Mouse (Mus musculus) large intestine, adult 2 months (tissue): ENCODE data around the gene Olfr1037. TPM values are rescaled to one million over a fixed set of nuclear protein-coding genes. Genes with fewer than 3 reads are reported as not detected.
"Not testable (repeated sequence)": the region's sequence is repeated elsewhere in the genome, so short reads cannot be mapped to it uniquely, and the experiment has no call there.

Source experiments
- DNase-seq: peaks from one replicate; pipeline ENCODE4 v3.0.0-alpha.2; 2012; ENCODE audit warnings: low read depth, low spot score
- WGBS: fragments of 180-500 bp; shearing (Covaris S2); methylation state at CpG from one replicate; pipeline ENCODE4 v1.1.7; 2018; 5-methylcytosine and 5-hydroxymethylcytosine counted together
- polyA plus RNA-seq: library from polyadenylated mRNA; depleted of rRNA; stranded (reverse); fragments of >200 nt; gene quantifications from 2 replicates; pipeline ENCODE4 v1.2.3, GENCODE M21; 2012; rRNA removed

The Olfr1037 gene
- not detected in 2 replicates for polyA plus RNA-seq

DNA sequence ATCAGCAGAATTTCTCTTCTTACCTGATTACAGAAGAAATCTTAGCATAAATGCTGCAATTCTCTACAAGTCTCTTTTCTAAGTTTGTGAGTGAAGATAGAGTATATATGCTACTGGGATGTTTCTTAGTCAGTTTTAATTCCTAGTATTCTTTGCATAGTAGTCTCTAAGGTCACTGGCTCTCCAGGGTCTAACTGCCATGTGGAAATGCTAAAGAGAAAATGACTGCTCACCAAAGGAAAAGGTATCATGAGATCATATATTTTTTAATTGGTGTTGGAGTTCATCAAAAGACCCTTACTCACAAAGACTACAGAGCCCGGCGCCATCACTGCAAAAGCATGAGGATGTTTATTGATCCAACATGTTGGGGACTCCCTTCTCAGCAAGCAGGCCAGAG is at the start of gene Olfr1037:
TSS of gene Olfr1037 (minus strand) at position 101 of the 400 bp plus-strand sequence.
- no peak for DNase-seq
- 87% methylated on average over 2 of the region's 2 CpGs for WGBS

DNA sequence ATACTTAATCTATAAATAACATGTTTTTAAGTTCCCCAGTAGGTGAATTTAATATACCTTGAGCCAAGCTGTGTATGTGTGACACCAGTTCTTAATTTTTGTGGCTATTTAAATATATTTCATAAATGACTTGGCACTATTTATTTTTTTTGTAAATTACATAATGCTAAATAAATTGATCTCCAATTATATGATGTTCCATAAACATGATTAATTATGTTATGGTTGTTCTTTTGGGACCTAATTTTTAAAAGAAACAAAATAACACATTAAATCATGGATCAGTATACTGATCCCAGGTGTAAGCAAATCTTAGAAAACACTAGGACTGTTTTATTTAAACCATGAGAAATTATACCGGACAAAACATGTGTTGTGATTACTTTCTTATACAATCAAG is 48.6 kb upstream of the Olfr1037 start, which contains the start of gene Olfr1039:
TSS of gene Olfr1039 (minus strand) at position 101 of the 400 bp plus-strand sequence.
- WGBS, result 93% methylated on average over 1 of the region's 1 CpGs
- DNase-seq, result no peak

DNA sequence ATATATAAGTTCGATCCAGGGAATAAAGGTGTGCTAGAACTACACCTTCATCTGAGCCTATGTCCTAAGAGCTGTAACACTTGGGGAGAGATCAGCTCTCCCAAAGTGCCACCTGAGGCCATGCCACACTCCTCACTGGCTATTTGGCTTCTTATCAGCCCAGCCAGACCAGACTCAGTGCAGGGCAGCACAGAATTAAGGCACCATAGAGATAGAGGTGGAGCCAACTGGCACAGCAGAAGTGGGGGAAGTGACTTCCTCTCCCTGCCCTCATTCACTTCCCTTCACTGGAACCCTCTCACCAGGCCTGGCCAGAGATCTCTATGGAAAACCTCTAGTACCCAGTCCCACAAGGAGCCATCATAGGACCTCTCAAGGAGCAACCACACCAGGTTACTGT is 6.7 kb downstream of the Olfr1037 start:
- 85% methylated on average over 1 of the region's 1 CpGs for WGBS
- DNase-seq, result not testable (repeated sequence)

DNA sequence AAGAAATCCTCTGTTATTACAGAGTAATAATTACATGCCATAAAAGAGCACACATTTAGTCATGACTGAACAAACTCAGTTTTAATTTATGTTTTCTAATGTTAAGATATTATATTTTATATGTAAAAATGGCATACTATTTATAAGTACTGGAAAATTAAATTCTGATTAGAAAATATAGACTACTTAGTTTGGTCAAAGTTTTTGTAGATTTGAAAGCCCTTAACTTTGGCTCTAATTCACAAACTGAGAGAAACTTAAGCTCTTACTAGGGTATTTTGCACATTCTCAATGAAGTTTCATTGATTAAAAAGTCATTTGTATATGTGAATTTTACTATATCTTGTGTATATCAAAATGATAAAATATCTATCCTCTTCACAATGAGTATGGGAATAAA is 13.5 kb downstream of the Olfr1037 start, which contains the start of gene Olfr1036:
TSS of gene Olfr1036 (plus strand) at position 301 of the 400 bp plus-strand sequence.
- not testable (repeated sequence) for DNase-seq

DNA sequence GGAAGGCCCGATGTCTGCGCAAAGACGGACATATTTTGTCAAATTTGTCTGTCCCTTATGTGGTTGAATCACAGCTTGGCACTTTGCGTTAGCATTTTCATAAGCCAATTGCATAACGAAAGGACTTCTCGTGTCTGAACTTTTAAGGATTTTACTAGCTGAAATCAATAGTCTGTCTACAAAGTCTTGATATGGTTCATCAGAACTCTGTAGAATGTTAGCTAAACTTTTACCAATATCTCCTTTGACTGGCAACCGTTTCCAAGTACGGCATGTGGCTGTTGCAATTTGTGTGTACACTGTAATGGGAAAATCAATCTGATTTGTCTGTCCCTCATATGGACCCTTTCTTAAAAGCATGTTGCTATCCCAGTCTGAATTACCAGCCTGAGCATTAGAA is 17.0 kb downstream of the Olfr1037 start:
- no peak for DNase-seq
- 88% methylated on average over 8 of the region's 8 CpGs for WGBS

DNA sequence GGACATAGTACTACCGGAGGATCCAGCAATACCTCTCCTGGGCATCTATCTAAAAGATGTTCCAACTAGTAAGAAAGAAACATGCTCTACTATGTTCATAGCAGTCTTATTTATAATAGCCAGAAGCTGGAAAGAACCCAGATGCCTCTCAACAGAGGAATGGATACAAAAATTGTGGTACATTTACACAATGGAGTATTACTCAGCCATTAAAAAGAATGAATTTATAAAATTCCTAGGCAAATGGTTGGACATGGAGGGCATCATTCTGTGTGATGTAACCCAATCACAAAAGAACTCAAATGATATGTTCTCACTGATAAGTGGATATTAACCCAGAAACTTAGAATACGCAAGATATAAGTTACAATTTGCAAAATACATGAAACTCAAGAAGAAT is 23.4 kb downstream of the Olfr1037 start:
- DNase-seq, result not testable (repeated sequence)
- 95% methylated on average over 2 of the region's 2 CpGs for WGBS

DNA sequence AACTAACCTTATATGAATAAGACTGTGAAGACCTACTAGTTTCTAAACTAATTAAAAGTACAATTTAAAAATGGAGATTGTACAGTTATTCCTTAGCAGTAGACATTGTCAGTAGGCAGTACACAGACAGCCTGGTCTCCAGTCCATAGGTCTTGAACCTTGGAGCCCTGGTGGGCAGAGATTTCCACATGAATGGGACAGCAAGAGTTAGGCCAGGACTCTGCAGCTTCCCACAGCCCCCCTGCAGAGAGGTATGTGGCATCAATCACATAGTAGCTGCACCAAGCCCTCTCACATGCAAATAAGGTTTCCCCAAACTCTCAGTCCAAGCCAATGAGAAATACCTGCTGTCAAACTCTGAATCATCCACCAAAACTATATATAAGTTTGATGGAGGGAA is 36.4 kb downstream of the Olfr1037 start:
- not testable (repeated sequence) for DNase-seq

DNA sequence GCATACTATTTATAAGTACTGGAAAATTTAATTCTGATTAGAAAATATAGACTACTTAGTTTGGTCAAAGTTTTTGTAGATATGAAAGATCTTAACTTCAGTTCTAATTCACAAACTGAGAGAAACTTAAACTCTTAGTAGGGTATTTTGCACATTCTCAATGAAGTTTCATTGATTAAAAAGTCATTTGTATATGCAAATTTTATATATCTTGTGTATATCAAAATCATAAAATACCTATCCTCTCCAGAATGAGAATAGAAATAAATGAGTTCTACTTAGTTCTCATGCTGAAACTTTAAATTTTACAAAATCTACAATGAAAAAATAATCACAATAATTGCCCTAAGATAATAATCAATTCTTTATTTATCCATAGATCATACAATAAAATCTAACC is 41.6 kb downstream of the Olfr1037 start, which contains the start of gene Olfr1034:
TSS of gene Olfr1034 (plus strand) at position 301 of the 400 bp plus-strand sequence.
- no peak for DNase-seq

Other genes starting within 250 kb of the Olfr1037 start
- gene Olfr1019, start 241.9 kb downstream of the Olfr1037 start, polyA plus RNA-seq, result not detected in 2 replicates
- not detected in 2 replicates for gene Olfr1020, start 240.4 kb downstream of the Olfr1037 start, polyA plus RNA-seq
- gene Olfr1022, start 218.8 kb downstream of the Olfr1037 start, polyA plus RNA-seq, result not detected in 2 replicates
- not detected in 2 replicates for gene Olfr1023, start 201.7 kb downstream of the Olfr1037 start, polyA plus RNA-seq
- not detected in 2 replicates for gene Olfr1024, start 182.3 kb downstream of the Olfr1037 start, polyA plus RNA-seq
- not detected in 2 replicates for gene Olfr1025-ps1, start 172.2 kb downstream of the Olfr1037 start, polyA plus RNA-seq
- not detected in 2 replicates for gene Olfr1026, start 165.8 kb downstream of the Olfr1037 start, polyA plus RNA-seq
- not detected in 2 replicates for gene Olfr1028, start 136.9 kb downstream of the Olfr1037 start, polyA plus RNA-seq
- not detected in 2 replicates for gene Olfr1029, start 113.5 kb downstream of the Olfr1037 start, polyA plus RNA-seq
- gene Olfr1030, start 108.1 kb downstream of the Olfr1037 start, polyA plus RNA-seq, result not detected in 2 replicates
- gene Olfr1031, start 97.1 kb downstream of the Olfr1037 start, polyA plus RNA-seq, result not detected in 2 replicates
- gene Olfr1032, start 81.8 kb downstream of the Olfr1037 start, polyA plus RNA-seq, result not detected in 2 replicates
- gene Olfr1033, start 66.8 kb downstream of the Olfr1037 start, polyA plus RNA-seq, result 0.12 and 0.34 TPM in 2 replicates
- 0.01 and 0.03 TPM in 2 replicates for gene Olfr1034, start 41.5 kb downstream of the Olfr1037 start, polyA plus RNA-seq
- not detected in 2 replicates for gene Olfr1036, start 13.4 kb downstream of the Olfr1037 start, polyA plus RNA-seq
- gene Olfr1039, start 48.5 kb upstream of the Olfr1037 start, polyA plus RNA-seq, result not detected in 2 replicates
- not detected in 2 replicates for gene Olfr1040, start 59.3 kb upstream of the Olfr1037 start, polyA plus RNA-seq
- gene Olfr1042, start 74.5 kb upstream of the Olfr1037 start, polyA plus RNA-seq, result not detected in 2 replicates
- not detected in 2 replicates for gene Olfr1043, start 80.1 kb upstream of the Olfr1037 start, polyA plus RNA-seq
- not detected in 2 replicates for gene Olfr1044, start 90.4 kb upstream of the Olfr1037 start, polyA plus RNA-seq
- not detected in 2 replicates for gene Olfr52, start 98.3 kb upstream of the Olfr1037 start, polyA plus RNA-seq
- not detected in 2 replicates for gene Olfr1045, start 115.6 kb upstream of the Olfr1037 start, polyA plus RNA-seq
- not detected in 2 replicates for gene Olfr1046, start 131.9 kb upstream of the Olfr1037 start, polyA plus RNA-seq
- gene Olfr1047, start 144.0 kb upstream of the Olfr1037 start, polyA plus RNA-seq, result not detected in 2 replicates
- not detected in 2 replicates for gene Olfr1048, start 152.9 kb upstream of the Olfr1037 start, polyA plus RNA-seq
- gene Olfr1049, start 170.9 kb upstream of the Olfr1037 start, polyA plus RNA-seq, result not detected in 2 replicates
- gene Olfr1051, start 191.7 kb upstream of the Olfr1037 start, polyA plus RNA-seq, result not detected in 2 replicates
- gene Olfr1052, start 205.1 kb upstream of the Olfr1037 start, polyA plus RNA-seq, result not detected in 2 replicates
- not detected in 2 replicates for gene Olfr1053, start 227.9 kb upstream of the Olfr1037 start, polyA plus RNA-seq
- not detected in 2 replicates for gene Olfr1054, start 248.0 kb upstream of the Olfr1037 start, polyA plus RNA-seq